Mouse (Mus musculus): ENCODE data around the gene Kl.

The Kl gene

DNA sequence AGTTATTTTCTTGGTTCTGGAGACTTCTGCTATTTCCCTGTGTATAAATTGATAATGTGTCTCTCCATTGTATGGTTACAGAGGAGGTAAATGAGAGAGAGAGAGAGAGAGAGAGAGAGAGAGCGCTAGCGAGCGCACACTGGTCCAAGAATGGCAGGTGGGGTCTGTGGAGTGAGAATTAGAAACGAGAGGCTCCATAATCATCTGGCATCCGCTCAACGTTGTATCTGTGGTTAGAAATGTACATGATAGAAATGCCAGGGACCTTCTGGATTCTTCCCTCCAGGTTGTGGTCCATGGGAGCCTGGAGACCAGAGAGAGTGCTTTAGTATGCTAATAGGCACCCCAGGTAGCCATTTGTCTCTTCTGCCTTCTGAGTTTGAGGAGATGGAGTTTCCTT is 76.5 kb downstream of the Kl start:
- DNase-seq (ENCODE audit: low read depth, low spot score), result no peak

DNA sequence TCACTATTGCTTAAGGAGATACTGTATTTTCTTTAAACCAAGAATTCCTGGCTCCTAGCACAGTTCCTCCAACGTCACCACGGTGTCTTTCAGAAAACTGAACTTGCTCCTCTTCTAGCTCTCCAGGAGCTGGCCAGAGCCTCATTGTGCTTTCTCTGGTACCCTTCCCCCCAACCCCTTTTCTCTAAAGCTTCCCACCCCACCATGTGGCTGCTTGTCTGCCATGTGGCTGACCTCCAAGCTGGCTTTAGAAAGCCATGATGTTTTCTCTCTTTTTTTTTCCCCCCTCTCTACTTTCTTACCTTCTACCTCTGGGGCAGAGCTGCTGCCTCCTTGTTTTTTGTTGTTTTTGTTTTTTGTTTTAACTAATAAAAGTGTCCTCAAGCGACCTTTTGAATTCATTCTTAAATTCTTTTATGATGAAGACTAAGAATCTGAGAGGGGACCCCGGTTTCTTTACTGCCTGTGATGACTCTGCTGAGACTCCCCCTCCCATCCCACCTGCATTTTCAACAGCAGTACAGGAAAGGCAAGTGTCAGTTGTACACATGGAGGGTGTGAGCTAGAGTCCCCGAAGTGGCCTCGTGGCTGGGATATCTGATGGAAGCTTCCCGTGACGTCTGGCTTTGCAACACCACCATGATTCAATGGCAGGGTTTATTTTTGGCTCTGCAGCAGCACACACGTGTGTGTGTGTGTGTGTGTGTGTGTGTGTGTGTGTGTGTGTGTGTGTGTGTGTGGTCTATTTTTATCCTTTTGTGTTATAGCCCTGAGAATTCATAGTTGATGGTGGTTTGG is 82.5 kb downstream of the Kl start:
- no peak for DNase-seq (ENCODE audit: low read depth, low spot score)

DNA sequence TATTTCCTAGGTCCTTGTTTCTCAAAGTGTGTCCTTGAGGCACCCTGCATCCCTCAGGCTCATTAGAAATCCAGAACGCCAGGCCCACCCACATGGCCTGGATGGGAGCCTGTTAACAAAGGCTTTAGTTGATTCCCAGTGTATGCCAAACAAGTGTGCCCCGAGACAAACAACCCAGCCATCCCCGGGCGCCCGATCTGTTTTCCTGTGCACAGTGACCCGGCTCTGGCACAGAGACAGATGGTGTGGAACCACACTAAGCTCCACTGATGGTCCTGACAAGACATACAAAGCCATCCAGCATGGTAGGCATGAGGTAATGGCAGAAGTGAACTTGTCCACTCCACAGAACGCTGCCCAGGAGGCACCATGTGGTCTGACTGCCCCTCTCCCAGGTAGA is 85.5 kb downstream of the Kl start:
- DNase-seq (ENCODE audit: low read depth, low spot score), result no peak

DNA sequence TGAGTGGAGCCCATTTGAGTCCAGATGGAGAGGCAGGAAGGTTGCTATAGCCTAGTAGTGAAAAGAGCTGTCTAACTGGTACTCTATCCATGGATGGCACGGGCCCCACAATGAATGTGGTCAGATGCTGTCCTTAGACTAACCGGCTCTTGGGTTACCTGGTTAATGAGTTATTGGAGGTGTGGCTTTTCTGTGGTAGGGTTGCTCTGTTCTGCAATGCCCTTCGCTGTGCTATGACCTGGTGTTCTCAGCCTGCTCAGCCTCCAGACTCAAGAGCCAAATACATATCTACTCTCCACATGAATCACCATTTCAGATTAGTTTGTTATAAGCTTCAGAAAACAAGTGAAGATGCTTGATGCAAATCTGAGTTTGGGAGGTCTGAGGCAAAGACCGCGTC is 90.5 kb downstream of the Kl start:
- no peak for DNase-seq (ENCODE audit: low read depth, low spot score)
